Mouse (Mus musculus) midbrain, embryonic 14.5 days (tissue): ENCODE measurements around the gene Cerk. TPM values are rescaled to one million over a fixed set of nuclear protein-coding genes. Genes with fewer than 3 reads are reported as not detected.
"Not testable (repeated sequence)": the region's sequence is repeated elsewhere in the genome, so short reads cannot be mapped to it uniquely, and the experiment has no call there.

Experiments
- ATAC-seq: fragments of 200-750 bp; cut with Nextera tagmentation; 2 replicates; pipeline ENCODE4 v1.8.0; 2017; ENCODE audit warnings: moderate number of reproducible peaks, moderate library complexity; ENCODE audit not compliant: low FRiP score, low TSS enrichment
- DNase-seq: peaks from one replicate; pipeline ENCODE4 v3.0.0-alpha.2; 2015
- H3K27ac ChIP-seq: fragments of 300-500 bp; sonication (generic); replicated peaks from 2 replicates; pipeline ENCODE4 v1.5.1; 2014; ENCODE audit warnings: mild to moderate bottlenecking, low read depth, low read length, moderate library complexity
- H3K27me3 ChIP-seq: fragments of 300-500 bp; sonication (generic); 2 replicates; pipeline ENCODE4 v1.6.1; 2014; ENCODE audit warnings: low read length, control low read depth, mixed read lengths; ENCODE audit not compliant: control insufficient read depth, insufficient read depth
- H3K36me3 ChIP-seq: fragments of 300-500 bp; sonication (generic); 2 replicates; pipeline ENCODE4 v1.6.1; 2014; ENCODE audit warnings: low read length, control low read depth; ENCODE audit not compliant: control insufficient read depth, insufficient read depth
- H3K4me1 ChIP-seq: fragments of 300-500 bp; sonication (generic); 2 replicates; pipeline ENCODE4 v1.6.1; 2014; ENCODE audit warnings: mild to moderate bottlenecking, antibody characterized with exemption, low read length, control low read depth; ENCODE audit not compliant: control insufficient read depth, insufficient read depth
- H3K4me2 ChIP-seq: fragments of 300-500 bp; sonication (generic); 2 replicates; pipeline ENCODE4 v1.6.1; 2014; ENCODE audit warnings: mild to moderate bottlenecking, low read length, moderate library complexity
- H3K4me3 ChIP-seq: fragments of 300-500 bp; sonication (generic); replicated peaks from 2 replicates; pipeline ENCODE4 v1.5.1; 2014; ENCODE audit warnings: low read depth, low read length
- H3K9ac ChIP-seq: fragments of 300-500 bp; sonication (generic); replicated peaks from 2 replicates; pipeline ENCODE4 v1.6.1; 2014; ENCODE audit warnings: mild to moderate bottlenecking, low read length, moderate library complexity
- H3K9me3 ChIP-seq: fragments of 300-500 bp; sonication (generic); 2 replicates; pipeline ENCODE4 v1.6.1; 2016; ENCODE audit warnings: low read length, control low read depth, mixed read lengths; ENCODE audit not compliant: control insufficient read depth
- WGBS: fragments of 180-500 bp; shearing (Covaris S2); extraction: QIAGEN DNeasy Blood & Tissue Kit; methylation state at CpG from one replicate; pipeline ENCODE4 v1.1.7; 2014; 5-methylcytosine and 5-hydroxymethylcytosine counted together
- polyA plus RNA-seq: library from polyadenylated mRNA; unstranded; fragments of >200 nt; fragmentation: Nextera tagmentation; extraction: Ambion mirVana; gene quantifications from 2 replicates; pipeline ENCODE4 v1.2.1, GENCODE M21; 2014

Gene Cerk
- polyA plus RNA-seq, 1 experiment from 2014 or later, result 23.5 TPM

DNA sequence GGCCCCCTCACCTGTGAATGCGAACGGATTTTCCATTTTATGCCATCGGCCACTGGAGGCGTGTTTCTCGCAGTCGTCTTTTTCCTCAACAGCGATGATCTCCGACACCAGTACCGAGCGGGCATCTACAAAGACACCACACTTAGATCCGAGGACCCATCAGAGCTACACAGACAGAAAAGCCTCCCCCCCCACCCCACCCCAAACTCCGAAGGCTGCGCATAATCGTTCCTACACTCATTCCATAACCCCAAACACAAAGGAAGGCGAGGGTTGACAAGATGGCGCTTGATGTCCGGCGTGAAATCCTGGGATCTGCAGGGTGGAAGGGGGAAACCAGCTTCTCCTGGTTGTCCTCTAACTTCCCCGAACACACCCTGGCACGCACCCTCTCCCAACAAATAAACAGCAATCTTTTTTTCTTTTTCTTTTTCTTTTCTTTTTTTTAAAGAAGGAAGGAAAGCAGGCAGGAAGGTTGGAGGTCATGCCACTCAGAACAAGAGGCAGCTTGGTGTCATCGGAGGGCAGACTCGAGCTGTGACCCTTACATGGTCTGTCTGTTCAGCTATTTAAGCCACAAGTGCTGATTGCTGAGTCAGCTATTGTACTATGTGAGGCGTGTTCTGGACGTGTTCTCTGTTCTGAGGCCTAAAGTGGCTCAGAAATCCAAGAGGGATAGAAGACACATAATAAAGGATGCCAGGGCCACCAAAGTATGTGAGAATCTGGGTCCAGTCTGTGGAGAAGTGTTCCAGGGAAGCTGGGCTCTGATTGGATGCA lies 19.9 kb downstream of the Cerk start:
- Histone ChIP-seq H3K9me3 (no peaks in the 10 kb centered on the region), H3K27me3 (no peaks in the 10 kb centered on the region), H3K4me1 (peaks cover 12% of the 10 kb centered on the region), H3K36me3 (peaks cover 20% of the 10 kb centered on the region), H3K27ac (no peak overlapping the region), H3K9ac (no peak overlapping the region), H3K4me3 (no peak overlapping the region), H3K4me2 (no peak overlapping the region)
- ATAC-seq, result no peak
- WGBS, result 91% methylated on average over 24 of the region's 24 CpGs
- DNase-seq, result no peak

- 79% methylated on average over 21 of the region's 21 CpGs for WGBS
- no peak overlapping the region for H3K4me2 ChIP-seq
- peaks cover 20% of the 10 kb centered on the region for H3K36me3 ChIP-seq
- no peak overlapping the region for H3K27ac ChIP-seq
- no peak overlapping the region for H3K9ac ChIP-seq
- ATAC-seq (no peak), DNase-seq (no peak)
- no peaks in the 10 kb centered on the region for H3K27me3 ChIP-seq
- H3K9me3 ChIP-seq, result no peaks in the 10 kb centered on the region
- peaks cover 12% of the 10 kb centered on the region for H3K4me1 ChIP-seq
- H3K4me3 ChIP-seq, result no peak overlapping the region
These were observed 21.1 kb downstream of the Cerk start for GRCm38 (mm10) chr15:86164718-86165345.

DNA sequence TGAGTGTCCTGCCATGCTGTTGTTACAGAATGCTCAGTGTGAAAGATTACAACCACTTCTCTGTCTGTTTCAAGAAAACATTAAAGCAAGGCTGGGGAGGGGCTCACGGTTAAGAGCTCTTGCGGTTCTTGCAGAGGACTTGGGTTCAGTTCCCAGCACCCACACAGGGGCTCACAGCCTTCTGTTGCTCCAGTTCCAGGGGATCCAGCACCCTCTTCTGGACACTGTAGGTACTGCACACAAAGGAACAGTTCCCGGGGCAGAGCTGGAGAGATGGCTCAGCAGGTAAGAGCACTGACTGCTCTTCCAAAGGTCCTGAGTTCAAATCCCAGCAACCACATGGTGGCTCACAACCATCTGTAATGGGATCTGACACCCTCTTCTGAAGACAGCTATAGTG lies 24.1 kb downstream of the Cerk start:
- DNase-seq, ATAC-seq, H3K9ac ChIP-seq, H3K27ac ChIP-seq, H3K4me1 ChIP-seq, H3K9me3 ChIP-seq, H3K27me3 ChIP-seq, H3K4me2 ChIP-seq, H3K4me3 ChIP-seq: not testable (repeated sequence)
- H3K36me3 ChIP-seq, result peaks cover 20% of the 10 kb centered on the region
- 96% methylated on average over 3 of the region's 3 CpGs for WGBS

DNA sequence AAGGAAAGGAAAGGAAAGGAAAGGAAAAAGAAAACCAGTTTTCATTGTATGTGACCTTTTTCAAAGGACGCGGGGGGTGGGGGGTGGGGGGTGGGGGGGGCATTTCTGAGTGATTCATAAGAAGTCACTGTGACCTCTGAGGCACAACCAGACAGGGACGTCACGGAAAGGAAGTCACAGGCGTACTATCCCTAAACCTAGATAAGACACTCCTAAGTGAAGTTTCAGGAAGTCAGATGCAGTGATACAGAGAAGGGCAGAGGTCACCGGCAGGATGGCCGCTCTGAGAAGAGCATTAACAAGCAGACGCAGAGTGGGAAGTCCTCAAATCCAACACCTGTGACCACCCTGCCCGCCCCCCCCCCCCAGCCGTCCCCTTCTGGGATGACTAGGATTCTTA lies 25.0 kb downstream of the Cerk start:
- no peaks in the 10 kb centered on the region for H3K9me3 ChIP-seq
- no peak overlapping the region for H3K4me2 ChIP-seq
- ATAC-seq (no peak), DNase-seq (no peak)
- WGBS, result 88% methylated on average over 10 of the region's 10 CpGs
- H3K9ac ChIP-seq, result no peak overlapping the region
- no peaks in the 10 kb centered on the region for H3K4me1 ChIP-seq
- H3K36me3 ChIP-seq, result peaks cover 20% of the 10 kb centered on the region
- H3K27ac ChIP-seq, result no peak overlapping the region
- H3K27me3 ChIP-seq, result no peaks in the 10 kb centered on the region
- no peak overlapping the region for H3K4me3 ChIP-seq

DNA sequence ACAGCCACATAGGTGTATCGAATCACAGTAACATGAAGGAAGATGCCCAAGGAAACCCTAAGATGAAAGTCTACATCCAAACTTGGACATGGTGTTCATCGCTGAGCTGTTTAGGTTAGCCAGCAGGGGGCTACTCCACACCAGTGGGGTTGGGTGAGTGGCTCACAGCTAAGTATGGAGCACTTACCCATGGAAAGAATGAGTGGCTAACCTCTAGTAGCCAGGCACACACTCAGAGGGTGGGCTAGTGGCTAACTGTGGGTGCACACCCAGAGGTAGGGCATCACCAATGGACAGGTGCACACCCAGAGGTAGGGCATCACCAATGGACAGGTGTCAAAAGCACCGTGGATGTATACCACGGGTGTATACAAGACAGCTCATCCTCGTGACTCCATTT lies 26.2 kb downstream of the Cerk start:
- Histone ChIP-seq H3K9ac (no peak overlapping the region), H3K27me3 (no peaks in the 10 kb centered on the region), H3K4me2 (no peak overlapping the region), H3K27ac (no peak overlapping the region), H3K9me3 (no peaks in the 10 kb centered on the region), H3K4me3 (no peak overlapping the region), H3K4me1 (no peaks in the 10 kb centered on the region), H3K36me3 (peaks cover 20% of the 10 kb centered on the region)
- ATAC-seq, result no peak
- 90% methylated on average over 5 of the region's 5 CpGs for WGBS
- no peak for DNase-seq

GRCm38 (mm10) chr15:86159093-86159492 lies 26.8 kb downstream of the Cerk start:
- Histone ChIP-seq H3K9ac (no peak overlapping the region), H3K36me3 (peaks cover 22% of the 10 kb centered on the region), H3K27me3 (no peaks in the 10 kb centered on the region), H3K4me2 (no peak overlapping the region), H3K27ac (no peak overlapping the region), H3K9me3 (no peaks in the 10 kb centered on the region), H3K4me3 (no peak overlapping the region), H3K4me1 (no peaks in the 10 kb centered on the region)
- 90% methylated on average over 16 of the region's 16 CpGs for WGBS
- no peak for ATAC-seq
- no peak for DNase-seq

DNA sequence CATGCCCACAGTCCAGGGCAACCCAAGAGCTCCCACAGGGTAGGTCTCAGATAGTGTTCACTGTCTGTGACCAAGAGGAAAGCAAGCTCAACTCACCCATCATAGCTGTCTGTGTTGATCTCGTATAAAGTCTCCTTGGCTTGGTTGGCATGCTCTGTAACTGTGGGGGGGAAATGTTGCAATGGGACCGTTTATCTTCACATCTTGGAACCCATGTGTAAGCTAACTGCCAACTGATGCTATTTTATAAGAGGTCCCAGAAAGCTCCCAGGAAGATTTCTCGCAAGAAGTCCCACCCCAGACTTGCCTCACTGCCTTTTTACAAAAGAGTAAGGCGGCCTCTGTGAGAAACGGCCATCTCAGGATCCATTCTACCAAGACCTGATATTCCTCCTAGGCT lies 29.4 kb downstream of the Cerk start:
- Histone ChIP-seq H3K9me3 (no peaks in the 10 kb centered on the region), H3K36me3 (peaks cover 26% of the 10 kb centered on the region), H3K4me3 (no peak overlapping the region), H3K4me2 (no peak overlapping the region), H3K27ac (no peak overlapping the region), H3K4me1 (no peaks in the 10 kb centered on the region), H3K27me3 (no peaks in the 10 kb centered on the region), H3K9ac (no peak overlapping the region)
- DNase-seq (no peak), ATAC-seq (no peak)
- 67% methylated on average over 5 of the region's 5 CpGs for WGBS

DNA sequence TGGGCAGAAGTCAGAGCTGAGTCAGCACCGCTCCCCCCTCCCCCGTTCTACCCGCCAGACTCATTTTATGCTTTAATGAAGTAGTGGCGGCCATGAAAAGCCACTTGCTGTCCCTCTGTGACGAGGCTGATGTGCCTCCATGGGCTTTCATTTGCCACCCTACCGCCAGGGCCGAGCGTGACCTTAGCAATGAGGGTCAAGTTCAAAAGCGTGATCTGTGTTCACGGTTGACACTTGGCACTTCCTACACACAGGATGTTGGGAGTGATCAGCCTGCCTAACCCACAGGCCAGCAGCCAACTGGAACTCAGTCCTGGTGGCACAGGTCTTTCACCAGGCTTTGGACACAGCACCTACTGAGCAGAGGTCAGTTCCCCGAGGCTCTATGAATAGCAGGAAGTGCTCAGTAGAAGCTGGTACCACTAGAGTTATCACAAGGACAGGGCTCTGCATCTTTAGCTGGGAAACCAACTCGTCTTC lies 32.4 kb downstream of the Cerk start:
- Histone ChIP-seq H3K4me3 (no peak overlapping the region), H3K36me3 (peaks cover 44% of the 10 kb centered on the region), H3K27ac (no peak overlapping the region), H3K9me3 (no peaks in the 10 kb centered on the region), H3K4me2 (no peak overlapping the region), H3K9ac (no peak overlapping the region), H3K4me1 (no peaks in the 10 kb centered on the region), H3K27me3 (no peaks in the 10 kb centered on the region)
- 84% methylated on average over 12 of the region's 12 CpGs for WGBS
- ATAC-seq, result no peak
- DNase-seq, result no peak

DNA sequence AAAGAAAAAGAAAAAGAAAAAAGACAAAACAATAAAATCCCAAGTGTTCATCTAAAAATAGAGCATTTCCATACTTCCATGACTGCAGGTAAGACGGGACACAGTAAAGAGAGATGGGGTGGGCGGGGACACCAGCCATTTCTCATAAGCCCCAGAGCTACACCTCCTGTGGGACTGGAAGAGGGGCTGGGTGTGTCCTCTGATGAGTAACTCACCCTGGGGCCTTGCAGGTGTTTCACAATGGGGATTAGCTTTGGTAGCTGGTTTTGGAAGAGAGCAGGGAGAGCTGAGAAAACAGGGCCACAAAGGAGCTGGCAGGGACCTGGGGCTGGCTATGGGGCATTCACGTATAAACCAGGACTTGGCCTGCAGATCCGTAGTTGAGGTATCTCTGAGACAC lies 35.3 kb downstream of the Cerk start:
- Histone ChIP-seq H3K4me3 (no peak overlapping the region), H3K27me3 (no peaks in the 10 kb centered on the region), H3K9me3 (no peaks in the 10 kb centered on the region), H3K36me3 (peaks cover 69% of the 10 kb centered on the region), H3K27ac (no peak overlapping the region), H3K9ac (no peak overlapping the region), H3K4me2 (no peak overlapping the region), H3K4me1 (no peaks in the 10 kb centered on the region)
- no peak for DNase-seq
- ATAC-seq, result no peak
- 64% methylated on average over 4 of the region's 4 CpGs for WGBS
